Mouse (Mus musculus): Measurements from ENCODE around the gene Gm11444. TPM values are rescaled to one million over a fixed set of nuclear protein-coding genes. Genes with fewer than 3 reads are reported as not detected.

Gm11444 gene
- total and polyA plus RNA-seq, 2 experiments from 2014 or later = not detected

GRCm38 (mm10) chr11:85891692-85892040 lies 41.5 kb upstream of the Gm11444 start:
- Histone ChIP-seq H3K27ac (no peak overlapping the region), H3K4me1 (ENCODE audit: insufficient read depth, low read length) (no peaks in the 10 kb centered on the region), H3K4me2 (ENCODE audit: low read depth, low read length) (no peak overlapping the region), H3K27me3 (ENCODE audit: insufficient read depth, low read length) (peaks cover 78% of the 10 kb centered on the region), H3K9me3 (ENCODE audit: low read length) (no peaks in the 10 kb centered on the region), H3K36me3 (ENCODE audit: insufficient read depth, low read length) (no peaks in the 10 kb centered on the region), H3K9ac (replicated peaks; ENCODE audit: low read length) (no peak overlapping the region), H3K4me3 (ENCODE audit: low read length) (no peak overlapping the region)
- DNase-seq (ENCODE audit: low spot score) (no peak), ATAC-seq (no peak)
- WGBS = 10% methylated on average over 2 of the region's 2 CpGs
- TF ChIP-seq CTCF (IDR thresholded peaks at IDR 0.05; ENCODE audit: low read depth) = no peak

- ATAC-seq (no peak), DNase-seq (ENCODE audit: low spot score) (no peak)
- no peaks in the 10 kb centered on the region for H3K9me3 ChIP-seq (ENCODE audit: low read length)
- no peaks in the 10 kb centered on the region for H3K4me1 ChIP-seq (ENCODE audit: insufficient read depth, low read length)
- H3K27me3 ChIP-seq (ENCODE audit: insufficient read depth, low read length) = peaks cover 79% of the 10 kb centered on the region
- no peaks in the 10 kb centered on the region for H3K36me3 ChIP-seq (ENCODE audit: insufficient read depth, low read length)
- no peak overlapping the region for H3K27ac ChIP-seq
- TF ChIP-seq CTCF (IDR thresholded peaks at IDR 0.05; ENCODE audit: low read depth) = no peak
- no peak overlapping the region for H3K4me2 ChIP-seq (ENCODE audit: low read depth, low read length)
- no peak overlapping the region for H3K4me3 ChIP-seq (ENCODE audit: low read length)
- 4% methylated on average over 13 of the region's 13 CpGs for WGBS
- no peak overlapping the region for H3K9ac ChIP-seq (replicated peaks; ENCODE audit: low read length)
These were observed 41.0 kb upstream of the Gm11444 start for GRCm38 (mm10) chr11:85891010-85891691.

GRCm38 (mm10) chr11:85890563-85890845 lies 40.4 kb upstream of the Gm11444 start:
- Histone ChIP-seq H3K9ac (replicated peaks; ENCODE audit: low read length) (no peak overlapping the region), H3K36me3 (ENCODE audit: insufficient read depth, low read length) (no peaks in the 10 kb centered on the region), H3K4me3 (ENCODE audit: low read length) (no peak overlapping the region), H3K27ac (no peak overlapping the region), H3K4me2 (ENCODE audit: low read depth, low read length) (no peak overlapping the region), H3K27me3 (ENCODE audit: insufficient read depth, low read length) (peaks cover 79% of the 10 kb centered on the region), H3K4me1 (ENCODE audit: insufficient read depth, low read length) (no peaks in the 10 kb centered on the region), H3K9me3 (ENCODE audit: low read length) (no peaks in the 10 kb centered on the region)
- ATAC-seq = no peak
- 1% methylated on average over 13 of the region's 13 CpGs for WGBS
- TF ChIP-seq CTCF (IDR thresholded peaks at IDR 0.05; ENCODE audit: low read depth) = no peak
- no peak for DNase-seq (ENCODE audit: low spot score)

DNA sequence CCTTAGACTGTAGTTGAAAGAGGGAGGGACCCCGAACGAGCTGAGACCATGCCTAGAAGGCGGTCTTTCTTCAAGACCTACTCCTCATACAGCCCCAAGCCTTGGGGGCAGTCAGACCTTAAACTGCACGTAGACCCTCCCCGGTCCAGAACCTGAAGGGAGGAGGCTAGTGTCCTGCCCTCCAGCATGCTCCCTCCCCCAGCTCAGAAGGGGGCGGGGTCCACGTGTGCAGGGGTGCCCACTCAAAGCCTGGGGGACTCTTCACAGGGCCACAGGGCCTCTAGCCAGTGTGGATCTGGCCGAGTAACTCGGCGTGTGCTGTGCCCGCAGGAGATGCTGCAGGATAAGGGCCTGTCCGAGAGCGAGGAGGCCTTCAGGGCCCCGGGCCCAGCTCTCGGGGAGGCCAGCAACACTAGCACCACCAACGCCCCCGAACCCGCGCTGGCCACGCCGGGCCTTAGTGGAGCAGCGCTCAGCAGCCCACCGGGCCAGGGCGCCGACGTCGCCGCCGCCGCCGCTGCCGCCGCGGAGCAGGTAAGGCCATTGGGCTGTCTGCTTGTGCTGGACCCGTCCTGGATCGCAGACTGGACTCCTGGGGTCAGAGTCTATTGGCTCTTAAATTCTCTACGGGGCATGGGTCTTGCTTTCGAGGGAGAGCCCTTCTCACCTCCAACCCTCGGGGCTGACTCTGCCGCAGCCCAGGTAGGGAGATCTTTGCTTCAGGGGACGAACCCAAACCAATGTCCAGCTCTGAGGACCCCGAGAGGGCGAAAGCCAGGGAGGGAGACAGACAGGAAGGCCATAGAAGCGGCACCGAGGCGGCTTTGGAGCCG lies 39.8 kb upstream of the Gm11444 start:
- no peak overlapping the region for H3K27ac ChIP-seq
- no peak for DNase-seq (ENCODE audit: low spot score)
- no peak overlapping the region for H3K4me3 ChIP-seq (ENCODE audit: low read length)
- H3K4me2 ChIP-seq (ENCODE audit: low read depth, low read length) = no peak overlapping the region
- ATAC-seq = no peak
- no peak overlapping the region for H3K9ac ChIP-seq (replicated peaks; ENCODE audit: low read length)
- TF ChIP-seq CTCF (IDR thresholded peaks at IDR 0.05; ENCODE audit: low read depth) = no peak
- peaks cover 80% of the 10 kb centered on the region for H3K27me3 ChIP-seq (ENCODE audit: insufficient read depth, low read length)
- 4% methylated on average over 47 of the region's 47 CpGs for WGBS
- no peaks in the 10 kb centered on the region for H3K4me1 ChIP-seq (ENCODE audit: insufficient read depth, low read length)
- no peaks in the 10 kb centered on the region for H3K9me3 ChIP-seq (ENCODE audit: low read length)
- no peaks in the 10 kb centered on the region for H3K36me3 ChIP-seq (ENCODE audit: insufficient read depth, low read length)

DNA sequence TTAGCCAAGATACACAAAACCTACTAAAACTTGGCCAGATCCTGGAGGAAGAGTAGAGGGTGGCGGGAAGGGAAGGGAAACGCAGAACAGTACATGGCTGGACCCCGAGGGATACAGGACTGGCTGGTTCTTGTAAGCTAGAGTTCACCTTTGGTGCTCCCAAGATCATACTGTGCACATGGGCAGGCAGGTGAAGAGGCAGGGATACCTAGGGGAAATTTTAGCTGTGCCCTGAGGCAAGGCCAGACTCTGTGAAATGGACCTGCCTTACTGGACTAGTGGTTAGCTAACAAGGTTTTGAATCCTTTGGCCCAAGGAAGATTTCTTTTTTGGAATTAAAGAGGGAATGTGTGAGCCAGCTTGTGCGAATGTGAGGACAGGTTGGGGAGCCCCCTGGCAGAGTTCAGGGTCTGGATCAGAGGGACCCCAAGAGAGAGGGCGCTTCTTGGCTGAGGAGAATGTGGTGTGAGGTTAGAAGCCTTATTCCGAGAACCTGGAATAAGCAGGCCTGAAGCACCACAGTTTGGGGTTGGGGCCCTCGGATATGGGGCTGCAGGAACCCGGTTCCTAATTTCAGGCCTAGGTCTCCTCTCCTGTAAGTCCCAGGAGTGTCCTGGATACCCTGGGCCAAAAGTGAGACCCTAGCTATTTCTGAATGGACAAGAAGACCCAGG lies 39.1 kb upstream of the Gm11444 start:
- 29% methylated on average over 8 of the region's 8 CpGs for WGBS
- no peaks in the 10 kb centered on the region for H3K36me3 ChIP-seq (ENCODE audit: insufficient read depth, low read length)
- H3K27me3 ChIP-seq (ENCODE audit: insufficient read depth, low read length) = peaks cover 87% of the 10 kb centered on the region
- H3K4me2 ChIP-seq (ENCODE audit: low read depth, low read length) = no peak overlapping the region
- no peak overlapping the region for H3K4me3 ChIP-seq (ENCODE audit: low read length)
- no peak for TF ChIP-seq CTCF (IDR thresholded peaks at IDR 0.05; ENCODE audit: low read depth)
- H3K4me1 ChIP-seq (ENCODE audit: insufficient read depth, low read length) = no peaks in the 10 kb centered on the region
- H3K9ac ChIP-seq (replicated peaks; ENCODE audit: low read length) = no peak overlapping the region
- no peak overlapping the region for H3K27ac ChIP-seq
- no peaks in the 10 kb centered on the region for H3K9me3 ChIP-seq (ENCODE audit: low read length)
- DNase-seq (ENCODE audit: low spot score) (no peak), ATAC-seq (no peak)

- no peak for TF ChIP-seq CTCF (IDR thresholded peaks at IDR 0.05; ENCODE audit: low read depth)
- H3K4me1 ChIP-seq (ENCODE audit: insufficient read depth, low read length) = no peaks in the 10 kb centered on the region
- DNase-seq (ENCODE audit: low spot score) (no peak), ATAC-seq (no peak)
- H3K36me3 ChIP-seq (ENCODE audit: insufficient read depth, low read length) = no peaks in the 10 kb centered on the region
- WGBS = 4% methylated on average over 26 of the region's 26 CpGs
- H3K9ac ChIP-seq (replicated peaks; ENCODE audit: low read length) = no peak overlapping the region
- peaks cover 81% of the 10 kb centered on the region for H3K27me3 ChIP-seq (ENCODE audit: insufficient read depth, low read length)
- no peak overlapping the region for H3K4me3 ChIP-seq (ENCODE audit: low read length)
- no peak overlapping the region for H3K27ac ChIP-seq
- H3K4me2 ChIP-seq (ENCODE audit: low read depth, low read length) = no peak overlapping the region
- no peaks in the 10 kb centered on the region for H3K9me3 ChIP-seq (ENCODE audit: low read length)
These were observed 38.4 kb upstream of the Gm11444 start for GRCm38 (mm10) chr11:85888451-85888961.
